Mouse (Mus musculus) heart, adult 2 months (tissue): ENCODE results near the gene Pdzd2.

Experiments
- CTCF ChIP-seq: fragments of 200-600 bp; IDR thresholded peaks from 2 replicates; pipeline ENCODE4 v1.8.1; 2022; ENCODE audit warnings: antibody characterized with exemption, mild to moderate bottlenecking, moderate library complexity
- POLR2A ChIP-seq: fragments of 200-500 bp; IDR thresholded peaks from 2 replicates; pipeline ENCODE4 v1.6.1; 2011; ENCODE audit warnings: mild to moderate bottlenecking, low read depth, low read length, control low read depth; ENCODE audit not compliant: insufficient read depth

- TF ChIP-seq POLR2A (no peak), CTCF (peak; percentile 89)
Observed at GRCm38 (mm10) chr15:12380548-12380947, 359.2 kb downstream of the Pdzd2 start.
